Mouse (Mus musculus) lung, postnatal 36 days (tissue): ENCODE data around the gene Bnc1.

ENCODE experiments used
- DNase-seq: peaks from one replicate; pipeline ENCODE4 v3.0.0; 2022; ENCODE audit warnings: mixed read lengths

The Bnc1 gene

DNA sequence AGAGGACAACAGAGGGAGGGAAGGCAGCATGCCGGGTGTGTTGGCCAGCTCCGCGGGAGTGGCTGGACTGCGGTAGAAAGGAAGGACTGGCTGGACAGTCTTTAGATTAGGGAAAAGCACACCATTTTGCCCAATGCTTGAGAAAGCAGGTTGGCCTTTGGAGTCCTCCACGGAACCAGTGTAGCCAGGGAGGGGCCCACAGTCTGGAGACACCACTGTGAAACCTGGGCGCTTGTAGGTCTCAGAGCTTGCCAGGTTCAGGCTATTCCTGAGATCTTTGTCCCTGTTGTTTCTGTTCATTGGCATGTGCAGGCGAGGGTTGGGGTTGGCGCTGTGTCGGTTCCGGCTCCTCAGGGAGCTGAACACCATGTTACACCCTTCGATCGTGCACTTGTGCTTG lies 18.2 kb downstream of the Bnc1 start:
- no peak for DNase-seq

- DNase-seq: no peak
These were observed 18.8 kb downstream of the Bnc1 start for GRCm38 (mm10) chr7:81973339-81973738.

GRCm38 (mm10) chr7:81968975-81969374 lies 23.1 kb downstream of the Bnc1 start:
- no peak for DNase-seq

DNA sequence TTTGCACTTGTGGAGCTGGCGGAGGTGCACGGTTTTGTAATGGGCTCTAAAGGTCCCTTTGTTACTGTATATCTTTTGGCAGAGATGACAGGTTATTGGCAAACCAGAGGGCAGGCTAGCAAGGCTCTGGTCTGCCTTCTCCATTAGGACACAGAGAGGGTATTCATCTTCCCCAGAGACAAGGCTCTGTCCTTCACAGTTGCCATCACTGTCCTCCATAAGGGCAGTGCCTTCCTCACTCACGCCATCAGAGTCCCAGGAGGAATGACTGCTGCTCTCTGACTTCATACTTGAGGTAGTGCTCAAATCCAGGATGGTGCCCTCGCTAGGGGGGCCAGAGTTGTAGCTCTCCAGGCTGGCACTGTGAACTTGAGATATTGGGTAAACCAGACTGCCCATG lies 23.6 kb downstream of the Bnc1 start:
- no peak for DNase-seq

DNA sequence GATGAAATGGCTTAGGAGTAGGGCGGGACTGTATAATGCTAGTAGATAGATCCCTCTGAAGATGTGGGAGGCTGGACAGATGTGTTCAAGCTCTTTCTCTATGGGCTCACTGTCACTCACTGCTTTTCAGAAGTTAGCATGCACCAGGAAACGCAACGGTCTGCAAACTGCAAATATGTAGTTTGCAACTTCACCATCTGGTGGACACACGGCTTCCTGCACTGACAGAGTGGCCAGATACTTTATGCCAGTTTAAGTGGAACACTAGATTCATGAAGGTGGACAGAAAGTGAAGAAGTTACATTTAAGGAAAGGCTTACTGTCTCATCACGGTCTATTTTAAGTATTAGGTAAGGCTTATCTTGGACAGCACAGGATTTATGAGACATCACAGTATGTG lies 25.9 kb downstream of the Bnc1 start:
- no peak for DNase-seq

GRCm38 (mm10) chr7:81959704-81960103 lies 32.4 kb downstream of the Bnc1 start:
- peak; percentile 50 for DNase-seq

- peak; percentile 57 for DNase-seq
These were observed 37.8 kb downstream of the Bnc1 start for GRCm38 (mm10) chr7:81954208-81954846.

DNA sequence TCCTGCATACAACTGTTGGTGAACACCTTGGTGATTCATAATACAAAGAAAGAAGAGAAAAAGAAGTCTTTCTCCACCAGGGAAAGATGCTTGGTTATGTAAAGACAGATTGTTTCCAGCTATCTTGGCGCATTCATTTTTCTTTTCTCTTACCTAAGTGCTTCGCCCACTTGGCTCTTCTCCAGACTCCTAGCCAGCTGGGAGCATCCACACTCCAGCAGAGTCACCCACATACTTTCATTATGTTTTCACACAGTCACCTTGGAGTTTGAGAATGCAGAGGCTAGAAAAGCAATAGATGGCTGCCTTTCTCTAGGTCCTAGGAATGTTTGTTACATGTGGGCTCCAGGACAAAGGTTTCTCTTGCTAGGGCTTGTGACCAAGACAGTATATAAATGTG lies 41.6 kb downstream of the Bnc1 start:
- no peak for DNase-seq

GRCm38 (mm10) chr7:81945398-81945797 lies 46.7 kb downstream of the Bnc1 start:
- DNase-seq: no peak

DNA sequence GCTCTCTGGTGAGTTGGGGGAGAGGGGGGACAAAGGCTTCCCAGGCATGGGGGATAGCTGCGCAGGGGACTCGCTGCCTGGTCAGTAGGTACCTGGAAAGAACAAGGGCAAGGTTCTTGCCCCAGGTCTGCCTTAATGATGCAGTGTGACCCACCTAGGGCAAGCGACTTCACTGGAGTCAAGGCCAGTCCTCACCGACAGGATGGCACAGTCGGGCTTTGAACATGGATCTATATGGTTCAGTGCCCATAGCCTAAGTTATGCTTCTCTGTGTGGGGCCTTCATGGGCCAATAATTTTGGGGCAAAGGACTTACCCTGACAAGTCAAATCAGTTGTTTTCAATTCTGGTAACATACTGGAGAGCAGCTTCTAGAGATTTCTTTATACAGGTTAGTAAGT lies 57.3 kb downstream of the Bnc1 start:
- DNase-seq: no peak

- DNase-seq: peak; percentile 84
These were observed 57.8 kb downstream of the Bnc1 start, which contains the start of gene Hdgfl3 for GRCm38 (mm10) chr7:81934267-81934745. Gene Hdgfl3, minus strand, starts transcription at chr7:81934473.

DNA sequence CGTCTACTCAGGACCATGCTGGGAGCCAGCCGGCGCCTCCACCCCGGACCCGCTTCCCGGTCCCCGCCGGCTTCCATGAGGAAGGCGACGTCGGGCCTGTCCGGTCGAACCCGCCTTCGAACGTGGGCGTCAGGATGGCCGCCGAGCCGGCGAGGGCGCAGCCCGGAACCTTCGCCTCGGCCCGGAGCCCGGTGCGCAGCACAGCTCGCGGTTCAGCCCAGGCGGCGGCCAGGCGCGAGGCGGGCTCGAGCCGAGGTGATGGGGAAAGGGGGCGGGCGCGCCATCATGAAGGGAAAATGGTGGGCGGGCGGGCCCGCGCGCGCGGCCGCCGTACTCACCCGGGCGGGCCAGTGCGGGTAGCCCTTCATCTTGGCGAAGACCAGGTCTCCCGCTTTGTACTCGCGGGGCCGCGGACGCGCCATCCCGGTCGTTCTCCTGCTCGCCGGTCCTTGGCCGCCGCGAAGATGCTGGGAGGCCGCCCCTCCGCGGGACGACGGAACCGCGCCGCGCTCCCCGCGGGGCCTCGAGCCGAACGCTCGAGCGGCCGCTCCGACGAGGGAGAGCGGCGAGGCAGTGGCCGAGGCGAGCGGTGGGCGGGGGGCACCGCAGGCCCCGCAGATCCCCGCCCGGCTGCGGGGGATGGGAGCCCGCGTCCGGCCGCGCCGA lies 58.4 kb downstream of the Bnc1 start:
- peak; percentile 57 for DNase-seq

DNA sequence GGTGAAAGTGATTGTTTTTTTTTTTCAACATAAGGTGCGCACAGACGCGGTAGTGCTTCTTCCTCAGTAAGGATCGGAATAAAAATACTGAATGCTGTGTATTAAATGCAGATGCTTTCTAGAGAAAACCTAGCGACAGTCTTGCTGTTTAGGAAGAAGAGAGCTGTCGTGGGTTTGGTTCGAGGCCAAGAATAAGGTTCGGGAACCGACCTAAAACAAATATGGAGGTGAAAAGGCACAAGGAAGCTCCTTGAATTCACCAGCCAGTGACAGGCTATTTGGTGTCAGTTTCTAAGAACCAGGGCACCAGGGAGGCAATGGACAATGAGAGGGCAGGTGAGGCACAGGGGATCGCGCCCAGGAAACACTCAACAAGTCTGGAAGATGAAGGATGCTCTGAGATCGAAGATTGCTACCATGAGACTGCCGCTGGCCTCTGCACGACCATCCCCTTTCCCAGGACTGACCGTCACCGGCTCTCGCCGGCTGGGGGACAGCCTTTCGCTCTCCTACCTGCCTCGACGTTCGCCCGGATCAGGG lies 59.0 kb downstream of the Bnc1 start:
- peak; percentile 4 for DNase-seq

DNA sequence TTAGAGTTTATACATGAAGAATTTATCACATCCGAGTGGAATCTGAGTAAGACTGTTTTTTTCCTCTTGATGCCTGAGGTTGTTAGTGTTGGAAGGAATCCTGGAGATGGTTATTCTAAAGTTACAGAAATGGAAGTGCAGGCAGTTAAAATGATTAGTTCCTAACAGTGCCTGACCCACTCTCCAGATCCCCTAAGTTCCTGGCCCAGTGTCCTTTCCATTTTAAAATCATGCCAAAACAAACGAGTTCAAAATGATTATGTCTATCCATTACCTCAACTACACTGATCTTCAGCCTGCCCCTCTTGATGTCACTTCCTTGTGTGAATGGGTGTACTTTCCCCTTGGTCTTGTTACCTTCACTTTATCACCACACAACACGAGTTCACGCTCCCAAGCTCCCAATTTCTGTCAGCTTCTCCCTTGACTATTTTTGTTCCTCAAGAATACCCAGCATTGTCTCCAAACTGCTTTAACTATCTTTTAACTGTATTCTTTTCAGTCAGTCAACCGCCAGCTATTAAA lies 59.5 kb downstream of the Bnc1 start:
- peak; percentile 6 for DNase-seq

- no peak for DNase-seq
These were observed 63.1 kb downstream of the Bnc1 start for GRCm38 (mm10) chr7:81928998-81929397.

DNA sequence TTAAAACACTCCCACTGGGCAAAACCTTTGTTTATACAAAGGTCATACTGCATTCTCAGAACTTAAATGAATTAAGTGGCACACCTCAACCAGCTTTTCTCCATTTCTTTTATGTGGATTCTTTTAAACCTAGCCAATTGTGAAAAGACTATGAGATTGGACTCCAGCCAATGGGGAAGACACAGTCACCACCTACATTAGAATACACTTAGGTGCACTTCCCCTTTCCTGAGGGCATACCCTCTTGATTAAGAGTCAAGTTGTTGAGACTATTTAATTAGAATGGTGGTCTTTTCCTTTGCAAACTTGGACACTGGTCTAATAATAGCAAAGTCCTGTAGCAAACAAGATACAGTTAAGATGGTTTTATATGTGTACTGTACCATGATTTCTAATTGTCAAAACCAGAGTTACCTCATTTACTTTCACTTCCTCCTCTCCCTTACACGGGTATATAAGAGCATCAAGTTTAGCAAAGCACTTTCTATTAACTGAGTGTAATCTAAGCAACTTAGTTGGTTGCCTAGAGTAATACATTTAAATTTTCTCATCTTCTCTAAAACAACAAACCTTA lies 70.6 kb downstream of the Bnc1 start:
- DNase-seq: peak; percentile 4

GRCm38 (mm10) chr7:81920314-81920713 lies 71.8 kb downstream of the Bnc1 start:
- DNase-seq: no peak

DNA sequence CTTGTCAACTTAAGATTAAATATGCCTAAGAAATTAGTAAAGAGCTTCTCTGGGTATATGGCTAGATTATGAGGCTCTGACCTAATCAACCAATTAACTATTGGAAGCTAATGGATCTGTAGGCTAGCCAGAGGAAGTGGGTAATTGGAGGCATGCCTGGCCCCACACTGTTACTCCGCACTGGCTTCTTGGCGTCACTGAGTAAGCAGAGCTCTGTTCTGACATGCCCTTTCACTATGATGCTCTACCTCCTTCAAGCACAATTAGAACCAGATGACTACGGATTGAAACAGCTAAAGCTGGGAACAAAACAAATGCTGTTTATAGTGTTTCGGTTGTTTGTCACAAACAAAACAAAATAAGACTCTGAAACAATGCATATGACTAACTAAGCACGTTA lies 73.8 kb downstream of the Bnc1 start:
- DNase-seq: no peak
